Mouse (Mus musculus) embryo, embryonic 10 days (tissue): ENCODE measurements around the gene Gpt2.

Experiments used
- DNase-seq: peaks from one replicate; pipeline ENCODE4 v3.0.0-alpha.2; 2015; ENCODE audit warnings: low spot score

Gene Gpt2

GRCm38 (mm10) chr8:85487906-85488620 is 4.3 kb upstream of the Gpt2 start:
- no peak for DNase-seq

- no peak for DNase-seq
Measured at GRCm38 (mm10) chr8:85488631-85489030, 3.7 kb upstream of the Gpt2 start.

- DNase-seq = no peak
Measured at GRCm38 (mm10) chr8:85489546-85489945, 2.8 kb upstream of the Gpt2 start.

GRCm38 (mm10) chr8:85492940-85493931 is 860 bp downstream of the Gpt2 start:
- DNase-seq = peak; percentile 26

DNA sequence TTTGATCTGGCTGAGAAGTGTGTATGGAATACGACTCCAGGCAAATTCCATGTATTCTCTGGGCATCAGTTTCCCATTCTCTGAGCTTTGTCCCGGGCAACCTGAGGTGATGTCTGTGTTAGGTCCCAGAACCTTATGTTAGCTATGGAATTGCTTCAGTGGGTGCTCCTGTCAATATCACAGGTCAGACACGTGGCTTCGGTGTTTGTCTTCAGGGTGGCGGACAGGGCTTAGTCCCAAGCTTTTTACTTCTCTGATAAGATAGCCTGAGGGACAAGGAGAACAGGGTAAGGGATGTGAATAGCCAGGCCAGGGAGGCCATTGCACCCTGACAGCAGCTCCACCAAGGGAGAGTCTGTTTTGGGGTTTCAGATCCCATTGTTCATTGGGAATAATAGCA is 3.7 kb downstream of the Gpt2 start:
- no peak for DNase-seq

GRCm38 (mm10) chr8:85496778-85497177 is 4.4 kb downstream of the Gpt2 start:
- no peak for DNase-seq

- DNase-seq = no peak
Measured at GRCm38 (mm10) chr8:85498577-85498976, 6.2 kb downstream of the Gpt2 start.

GRCm38 (mm10) chr8:85500460-85500859 is 8.1 kb downstream of the Gpt2 start:
- DNase-seq = no peak

DNA sequence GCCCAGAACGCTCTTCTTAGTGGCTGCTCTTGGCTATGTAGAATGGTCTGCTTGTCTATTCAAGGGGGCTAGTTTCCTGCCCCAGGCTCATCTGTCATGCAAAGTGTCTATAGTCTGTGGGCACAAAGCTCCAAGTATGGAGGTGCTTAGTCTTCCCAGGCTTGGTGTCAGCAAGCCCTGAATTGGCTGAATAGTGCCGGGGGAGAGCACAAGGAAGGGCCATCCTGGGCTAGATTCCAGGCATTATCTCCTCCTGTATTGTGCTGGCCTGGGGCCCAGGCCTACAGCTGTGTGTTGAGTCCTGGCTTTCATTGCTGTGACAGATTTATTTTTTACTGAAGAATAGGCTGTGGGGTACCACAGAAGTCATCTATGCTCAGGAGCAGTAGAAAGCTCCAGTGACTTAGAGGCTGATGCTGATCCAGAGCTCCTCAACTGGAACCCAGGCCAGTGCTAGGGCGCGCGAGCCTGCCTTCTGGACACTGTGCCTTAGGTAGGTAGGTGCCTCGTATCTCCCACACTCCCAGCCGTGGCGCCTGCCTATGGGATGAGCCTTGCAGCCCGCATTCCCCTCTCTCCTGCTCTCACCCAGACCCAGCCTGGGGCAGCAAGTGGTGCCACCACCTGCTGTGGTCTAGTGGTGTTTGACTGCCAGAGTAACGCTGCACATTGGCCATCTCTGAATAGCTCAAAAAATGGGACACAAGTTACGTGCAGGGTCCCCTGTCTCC is 8.7 kb downstream of the Gpt2 start:
- DNase-seq = no peak

GRCm38 (mm10) chr8:85502381-85502780 is 10.0 kb downstream of the Gpt2 start:
- DNase-seq = no peak

GRCm38 (mm10) chr8:85503065-85503464 is 10.7 kb downstream of the Gpt2 start:
- DNase-seq = no peak

- DNase-seq = no peak
Measured at GRCm38 (mm10) chr8:85504704-85505103, 12.3 kb downstream of the Gpt2 start.

DNA sequence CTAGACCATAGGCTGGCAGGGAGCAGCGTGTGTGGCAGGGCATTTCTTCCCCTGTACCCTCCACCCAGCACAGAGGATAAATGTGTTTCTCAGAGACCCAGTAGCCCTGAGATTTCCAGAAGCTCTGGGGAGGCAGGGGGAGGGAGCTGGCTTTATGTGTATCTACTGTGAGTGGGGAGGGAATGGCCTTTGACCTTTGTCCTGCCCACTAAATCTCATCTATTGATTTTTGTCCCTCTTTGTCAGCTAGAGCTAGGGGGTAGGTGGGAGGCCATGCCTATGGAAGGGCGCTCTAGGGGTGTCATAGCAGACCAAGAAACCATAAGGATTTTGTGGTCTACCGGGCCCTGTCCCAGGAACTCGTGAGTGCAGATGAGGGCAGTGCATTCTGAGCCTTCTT is 14.2 kb downstream of the Gpt2 start:
- no peak for DNase-seq

DNA sequence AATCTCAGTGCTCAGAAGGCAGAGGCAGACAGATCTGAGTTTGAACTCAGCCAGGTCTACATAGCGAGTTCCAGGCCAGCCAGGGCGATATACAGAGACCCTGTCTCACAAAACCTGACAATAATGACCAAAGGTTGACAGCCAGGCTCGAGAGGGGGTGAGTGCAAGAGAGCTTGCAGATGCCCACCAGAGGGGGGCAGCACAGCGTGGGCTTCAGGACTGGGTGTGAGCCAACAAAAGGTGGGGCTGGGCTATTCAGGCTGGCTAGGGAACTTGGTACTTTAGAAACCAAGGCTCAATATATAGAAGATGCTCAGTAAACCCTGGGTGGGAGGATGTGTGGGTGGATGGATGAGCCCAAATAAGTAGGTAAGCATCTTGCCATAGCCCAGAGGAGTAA is 16.3 kb downstream of the Gpt2 start:
- DNase-seq = no peak

- no peak for DNase-seq
Measured at GRCm38 (mm10) chr8:85512234-85512633, 19.9 kb downstream of the Gpt2 start.

- DNase-seq = no peak
Measured at GRCm38 (mm10) chr8:85513283-85513682, 20.9 kb downstream of the Gpt2 start.

GRCm38 (mm10) chr8:85515391-85515790 is 23.0 kb downstream of the Gpt2 start:
- no peak for DNase-seq

DNA sequence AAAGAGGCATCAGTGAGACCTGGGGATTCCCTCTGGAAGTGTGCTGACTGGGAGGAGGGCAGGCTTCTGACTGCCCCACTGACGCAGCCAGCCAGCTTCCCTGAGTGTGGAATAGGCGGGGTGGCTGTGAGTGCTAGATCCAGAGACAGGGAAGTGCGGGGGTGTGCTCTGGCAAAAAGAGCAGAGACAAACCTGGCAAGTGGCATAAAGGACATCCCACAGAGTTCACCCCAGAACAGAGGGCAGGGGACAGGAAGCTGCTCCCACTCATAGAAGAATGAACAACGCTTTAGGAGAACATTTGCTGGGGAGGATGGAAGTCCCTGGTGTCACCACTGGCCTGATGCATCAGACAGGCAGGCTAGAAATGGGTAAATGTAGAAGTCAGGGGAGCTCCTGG is 25.0 kb downstream of the Gpt2 start:
- DNase-seq = no peak

DNA sequence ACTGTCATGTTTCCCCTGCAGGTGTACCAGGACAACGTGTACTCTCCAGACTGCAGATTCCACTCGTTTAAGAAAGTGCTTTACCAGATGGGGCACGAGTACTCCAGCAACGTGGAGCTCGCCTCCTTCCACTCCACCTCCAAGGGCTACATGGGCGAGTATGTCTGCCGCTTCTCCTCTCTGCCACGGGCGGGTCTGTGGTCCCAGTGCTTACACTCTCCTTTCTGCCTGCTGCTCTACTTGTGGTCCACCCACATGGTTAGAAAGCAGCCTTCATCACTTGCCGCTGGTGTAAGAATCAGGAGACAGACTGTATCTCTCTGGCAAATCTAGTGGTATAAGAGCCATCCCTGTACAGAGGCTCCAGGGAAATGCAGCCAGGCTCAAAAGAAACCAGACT is 25.6 kb downstream of the Gpt2 start:
- no peak for DNase-seq

- DNase-seq = no peak
Measured at GRCm38 (mm10) chr8:85520586-85520985, 28.2 kb downstream of the Gpt2 start.

GRCm38 (mm10) chr8:85521332-85521731 is 29.0 kb downstream of the Gpt2 start:
- DNase-seq = no peak

DNA sequence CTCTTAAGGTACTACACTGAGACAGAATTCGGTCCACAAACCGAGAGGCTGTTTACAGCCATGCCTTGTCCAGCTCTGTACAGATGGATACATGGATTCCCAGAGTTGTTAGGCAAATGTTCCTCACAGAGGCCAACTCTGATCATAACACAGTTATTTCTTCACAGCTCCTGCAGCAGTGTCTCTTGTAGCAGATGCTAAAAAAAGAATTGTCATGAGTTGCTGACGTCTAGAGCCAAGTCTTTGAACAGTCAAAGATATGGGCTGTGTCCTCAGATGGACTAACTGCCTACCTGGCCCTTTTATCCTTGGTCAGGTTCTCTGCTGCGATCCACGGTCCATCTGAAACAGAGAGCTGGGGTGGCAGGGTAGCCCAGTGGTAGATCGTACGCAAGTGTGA is 31.7 kb downstream of the Gpt2 start:
- no peak for DNase-seq

- peak; percentile 79 for DNase-seq
Measured at GRCm38 (mm10) chr8:85526105-85526504, 33.7 kb downstream of the Gpt2 start.
